Mouse (Mus musculus): ENCODE measurements around the gene Tmcc3.

DNA sequence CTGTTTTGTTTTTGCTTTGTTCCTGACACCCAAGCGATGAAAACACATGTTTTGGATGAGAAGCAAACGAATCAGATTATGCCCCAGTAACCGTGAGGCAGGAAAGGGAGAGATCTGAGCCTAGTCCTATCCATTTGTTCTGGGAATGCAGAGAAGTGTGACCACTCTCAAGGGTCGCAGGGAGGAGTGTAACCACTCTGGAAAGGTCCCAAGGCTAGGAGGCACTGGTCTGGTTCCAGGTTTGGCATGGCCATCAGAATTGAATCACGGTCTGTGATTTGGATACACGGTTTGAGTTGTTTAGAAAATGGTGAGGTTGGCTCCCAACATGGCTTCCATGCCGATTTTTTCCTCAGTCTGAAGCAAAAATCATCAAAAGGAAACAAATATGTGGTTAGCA is 30.5 kb downstream of the Tmcc3 start:
- TF ChIP-seq CTCF (IDR thresholded peaks at IDR 0.05) = no peak
- TF ChIP-seq POLR2A (IDR thresholded peaks at IDR 0.05; ENCODE audit: insufficient read depth, low read depth, low read length) = no peak
- TF ChIP-seq EP300 (IDR thresholded peaks at IDR 0.05; ENCODE audit: insufficient read depth, low read depth, low read length) = no peak
